Mouse (Mus musculus): ENCODE data around the gene Syt12.

DNA sequence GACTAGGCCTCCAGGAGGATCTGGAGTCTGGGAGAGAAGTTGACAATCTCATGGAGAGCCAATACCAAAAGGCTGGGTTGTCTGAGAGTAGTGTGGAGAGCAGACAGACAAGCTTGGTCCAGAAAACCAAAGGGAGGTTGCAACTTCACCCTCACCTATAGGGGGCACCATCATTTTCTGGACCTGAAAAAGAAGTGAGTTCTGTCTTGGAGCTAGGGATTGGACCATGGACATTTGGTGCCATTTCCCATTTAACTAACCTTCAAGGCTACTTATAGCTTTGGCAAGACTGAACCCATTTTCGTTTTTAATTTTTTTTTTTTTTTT lies 906 bp upstream of the Syt12 start:
- TF ChIP-seq POLR2AphosphoS5 (IDR thresholded peaks at IDR 0.05; ENCODE audit: borderline replicate concordance, low read depth, low read length) = no peak
- TF ChIP-seq CTCF (IDR thresholded peaks at IDR 0.05 in 2 of 3, conservative IDR thresholded peaks at IDR 0.05 in 1 of 3; ENCODE audit: control insufficient read depth in 1 of 3, insufficient read depth in 1 of 3, low read depth in 2 of 3, low read length in 3 of 3, poor library complexity in 1 of 3, severe bottlenecking in 1 of 3) = peak; percentile 32 to 67 (median 60); a peak in 5 of 6 replicates
- 0 out of 2 replicates have a peak, but pooled peaks have one; percentile 23 for TF ChIP-seq TBP (IDR thresholded peaks at IDR 0.05; ENCODE audit: low read depth, low read length)
- TF ChIP-seq GATA1 (IDR thresholded peaks at IDR 0.05; ENCODE audit: low read depth, low read length) = no peak
- no peak for TF ChIP-seq POLR2A (IDR thresholded peaks at IDR 0.05; ENCODE audit: control insufficient read depth in 1 of 2, insufficient read depth in 1 of 2, low read depth in 1 of 2, low read length in 2 of 2, poor library complexity in 1 of 2)
- TF ChIP-seq SIN3A (IDR thresholded peaks at IDR 0.05; ENCODE audit: low read length) = no peak
- TF ChIP-seq TAL1 (IDR thresholded peaks at IDR 0.05; ENCODE audit: low read length) = no peak
